Mouse (Mus musculus): ENCODE measurements around the gene Pitpnm3.

Gene Pitpnm3

DNA sequence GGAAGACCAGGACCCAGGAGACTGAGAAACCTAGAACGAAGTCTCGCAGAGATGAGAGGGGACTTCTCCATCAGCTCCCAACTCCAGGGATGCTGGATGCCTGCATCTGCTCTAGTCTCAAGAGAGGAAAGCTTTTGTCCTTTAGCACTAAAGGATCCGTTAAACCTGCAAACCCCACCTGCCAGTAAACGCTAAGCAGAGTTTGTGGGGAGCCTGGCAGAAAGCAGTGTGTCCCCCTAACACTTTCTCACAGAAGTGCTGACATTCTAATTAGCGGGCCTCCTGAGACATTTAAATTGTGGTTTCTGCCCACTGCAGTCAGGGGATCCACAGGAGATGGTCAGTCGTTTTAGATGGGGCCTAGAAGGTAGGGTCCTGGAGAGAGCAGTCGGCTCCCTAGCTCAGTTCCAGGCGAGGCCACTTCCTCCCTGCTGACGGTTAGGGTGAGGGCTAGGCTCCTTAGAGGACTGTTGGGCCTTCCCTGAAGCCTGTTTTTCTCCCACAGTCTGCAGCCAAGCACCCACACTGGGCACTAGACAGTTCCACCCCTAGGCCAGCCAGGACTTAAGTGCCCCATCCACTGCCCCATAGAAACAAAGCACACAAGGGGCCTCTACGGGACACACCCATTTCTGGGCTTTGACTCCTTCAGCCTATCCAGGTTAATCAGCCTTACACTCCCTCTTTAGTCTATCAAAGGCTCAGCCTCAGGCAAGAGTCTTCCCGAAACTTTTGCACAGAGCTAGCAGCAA lies 829 bp upstream of the Pitpnm3 start:
- DNase-seq (ENCODE audit: low spot score): no peak

GRCm38 (mm10) chr11:72134536-72135382 lies 819 bp downstream of the Pitpnm3 start:
- DNase-seq (ENCODE audit: low spot score): no peak

DNA sequence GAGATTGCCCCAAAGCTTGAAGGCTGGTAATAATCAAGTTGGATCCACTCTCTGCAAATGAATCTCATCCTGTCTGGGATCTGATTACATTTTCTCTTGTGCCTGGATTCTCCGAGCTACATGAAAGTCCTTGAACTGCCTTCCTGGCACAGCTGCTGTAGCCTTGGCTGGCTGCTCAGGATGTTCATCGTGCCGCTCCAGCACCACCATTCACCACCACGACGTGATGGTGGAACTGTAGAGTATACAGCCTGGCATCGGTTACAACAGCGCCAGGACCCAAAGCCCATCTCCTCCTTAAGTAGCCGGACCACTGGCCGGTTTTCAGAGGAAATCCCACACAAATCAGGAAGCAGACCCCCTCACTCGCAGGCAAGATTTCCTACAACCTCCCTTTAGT lies 2.5 kb downstream of the Pitpnm3 start:
- DNase-seq (ENCODE audit: low spot score): no peak

DNA sequence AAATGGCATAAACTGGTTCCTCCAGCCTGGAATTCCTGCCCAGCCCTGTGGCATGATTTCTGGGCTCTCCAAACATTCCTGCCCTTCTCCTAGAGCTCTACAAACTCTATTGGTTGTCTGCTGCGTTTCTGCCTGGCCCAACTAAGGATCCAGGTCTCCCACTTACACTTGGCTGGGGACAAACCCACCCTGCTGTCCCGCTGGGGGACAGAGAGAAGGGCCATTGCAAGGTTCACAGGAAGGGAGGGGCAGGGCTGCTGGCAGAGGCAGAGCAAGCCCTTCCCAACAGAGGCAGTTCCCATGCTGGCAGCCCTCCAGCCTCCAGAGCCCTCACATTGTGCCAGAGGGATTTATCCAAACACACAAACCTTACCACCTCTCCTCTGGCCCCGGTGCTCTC lies 3.3 kb downstream of the Pitpnm3 start:
- no peak for DNase-seq (ENCODE audit: low spot score)

GRCm38 (mm10) chr11:72131697-72132096 lies 3.9 kb downstream of the Pitpnm3 start:
- DNase-seq (ENCODE audit: low spot score): no peak

GRCm38 (mm10) chr11:72130905-72131304 lies 4.7 kb downstream of the Pitpnm3 start:
- no peak for DNase-seq (ENCODE audit: low spot score)

GRCm38 (mm10) chr11:72130472-72130871 lies 5.1 kb downstream of the Pitpnm3 start:
- DNase-seq (ENCODE audit: low spot score): no peak

- no peak for DNase-seq (ENCODE audit: low spot score)
Measured at GRCm38 (mm10) chr11:72130021-72130420, 5.6 kb downstream of the Pitpnm3 start.

GRCm38 (mm10) chr11:72129032-72129894 lies 6.3 kb downstream of the Pitpnm3 start:
- no peak for DNase-seq (ENCODE audit: low spot score)

DNA sequence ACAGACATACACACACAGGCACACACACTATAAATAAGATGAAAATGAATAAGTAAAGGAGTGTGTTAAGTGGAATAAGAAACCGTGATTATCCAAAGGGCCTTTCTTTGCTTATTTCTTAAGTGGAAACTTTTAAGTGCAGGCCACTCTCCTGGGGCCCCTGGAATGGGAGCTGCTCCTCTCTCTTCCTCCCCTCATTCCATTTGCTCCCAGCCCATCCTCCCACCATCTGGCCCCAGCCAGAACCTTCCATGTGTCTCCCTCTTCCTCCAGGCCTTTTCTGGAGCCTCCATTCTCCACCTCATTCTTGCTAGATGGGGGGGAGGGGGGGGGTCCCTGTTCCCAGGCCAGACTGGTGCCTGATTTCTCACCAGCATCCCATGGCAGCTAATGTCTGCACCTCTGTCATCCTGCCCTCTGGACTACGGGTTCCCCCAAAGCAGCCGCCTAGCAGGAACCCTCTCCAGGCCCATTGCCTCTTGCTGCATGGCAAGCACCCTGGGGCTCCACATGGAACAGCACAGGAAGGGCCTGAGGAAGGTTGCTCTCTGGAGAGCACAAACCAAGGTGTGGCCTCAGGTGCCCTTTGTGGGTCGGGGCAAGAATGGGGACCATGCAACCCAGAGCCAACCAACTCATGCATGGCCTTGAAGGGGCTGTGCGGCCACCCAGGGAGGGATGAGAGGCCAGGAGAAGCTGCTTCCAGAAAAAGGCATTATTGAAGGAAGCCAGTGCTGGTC lies 8.0 kb downstream of the Pitpnm3 start:
- DNase-seq (ENCODE audit: low spot score): no peak

- DNase-seq (ENCODE audit: low spot score): no peak
Measured at GRCm38 (mm10) chr11:72125781-72126180, 9.8 kb downstream of the Pitpnm3 start.

DNA sequence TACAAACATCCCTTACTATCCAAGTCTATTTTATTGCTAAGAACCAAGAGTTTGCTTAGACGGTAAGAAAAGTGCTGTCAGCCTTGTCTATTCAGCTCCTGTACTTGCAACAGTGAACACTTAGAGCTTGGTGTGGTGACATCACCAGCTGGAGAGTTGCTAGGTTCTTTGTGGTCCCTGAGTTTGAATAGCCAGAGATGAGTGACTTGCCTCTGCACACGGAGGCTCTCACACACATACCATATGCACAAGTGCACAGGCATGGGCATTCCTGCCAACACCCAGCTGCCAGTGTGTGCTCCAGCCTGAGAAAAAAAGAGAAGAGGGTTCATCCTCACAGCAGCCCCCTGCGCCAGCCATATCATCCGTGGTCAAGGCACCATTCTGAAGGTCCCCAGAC lies 12.0 kb downstream of the Pitpnm3 start:
- DNase-seq (ENCODE audit: low spot score): no peak

GRCm38 (mm10) chr11:72120354-72120753 lies 15.2 kb downstream of the Pitpnm3 start:
- no peak for DNase-seq (ENCODE audit: low spot score)

- no peak for DNase-seq (ENCODE audit: low spot score)
Measured at GRCm38 (mm10) chr11:72118630-72119029, 16.9 kb downstream of the Pitpnm3 start.

- DNase-seq (ENCODE audit: low spot score): no peak
Measured at GRCm38 (mm10) chr11:72113296-72113695, 22.3 kb downstream of the Pitpnm3 start.

DNA sequence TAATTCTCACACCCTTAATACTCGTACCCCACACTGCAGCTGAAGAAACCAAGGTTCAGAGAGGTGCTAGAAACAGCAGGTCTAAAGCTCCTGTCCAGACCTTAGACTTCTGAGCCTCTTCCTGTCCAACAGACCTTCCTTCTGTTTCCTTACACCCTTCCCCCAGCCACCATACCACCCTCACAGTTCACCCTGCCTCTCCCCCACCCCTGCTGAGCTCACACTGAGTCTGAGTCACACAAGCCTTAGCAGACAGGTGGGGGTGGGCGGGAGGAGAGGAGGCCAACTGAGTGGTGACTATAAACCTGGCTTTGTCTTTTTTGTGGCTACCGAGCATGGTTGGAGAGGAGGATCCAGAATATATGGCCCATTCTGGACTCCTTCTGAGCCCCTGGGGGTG lies 24.9 kb downstream of the Pitpnm3 start:
- no peak for DNase-seq (ENCODE audit: low spot score)

DNA sequence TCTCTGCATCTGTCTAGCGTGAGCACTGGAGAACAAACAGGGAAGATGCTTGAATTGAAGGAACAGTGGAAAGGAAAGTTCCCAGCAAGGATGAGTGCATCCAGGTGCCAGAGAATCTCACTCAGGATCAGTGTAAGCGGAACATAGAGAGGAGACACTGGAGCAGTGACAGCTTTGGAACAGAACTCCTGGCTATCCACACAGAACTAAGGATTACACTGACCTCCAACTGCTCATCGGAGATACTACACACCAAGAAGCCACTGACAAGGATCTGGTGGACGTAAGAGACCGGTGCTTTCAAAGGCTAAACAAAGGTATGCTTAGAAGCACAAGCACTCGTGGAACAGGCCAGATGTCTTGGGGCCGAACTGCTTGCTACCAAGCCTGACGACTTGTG lies 31.4 kb downstream of the Pitpnm3 start:
- DNase-seq (ENCODE audit: low spot score): no peak

DNA sequence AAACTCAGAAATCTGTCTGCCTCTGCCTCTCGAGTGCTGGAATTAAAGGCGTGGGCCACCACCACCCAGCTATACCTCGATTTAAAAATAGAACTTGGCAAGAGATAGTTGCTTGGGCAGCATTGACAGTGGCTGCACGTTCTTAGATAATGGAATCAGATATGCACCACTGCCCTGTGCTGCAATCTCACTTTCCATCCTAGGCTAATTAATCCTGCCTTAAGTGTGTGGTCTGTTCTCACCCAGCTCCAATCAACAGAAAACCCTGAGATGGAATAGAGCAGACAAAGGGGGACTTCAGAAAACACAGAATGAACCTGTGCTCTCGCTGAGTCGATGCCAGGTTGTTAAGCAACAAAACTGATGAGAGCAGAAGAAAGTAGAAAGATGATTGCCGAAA lies 32.0 kb downstream of the Pitpnm3 start:
- DNase-seq (ENCODE audit: low spot score): no peak

- DNase-seq (ENCODE audit: low spot score): no peak
Measured at GRCm38 (mm10) chr11:72100996-72101395, 34.6 kb downstream of the Pitpnm3 start.

GRCm38 (mm10) chr11:72099181-72099580 lies 36.4 kb downstream of the Pitpnm3 start:
- no peak for DNase-seq (ENCODE audit: low spot score)

DNA sequence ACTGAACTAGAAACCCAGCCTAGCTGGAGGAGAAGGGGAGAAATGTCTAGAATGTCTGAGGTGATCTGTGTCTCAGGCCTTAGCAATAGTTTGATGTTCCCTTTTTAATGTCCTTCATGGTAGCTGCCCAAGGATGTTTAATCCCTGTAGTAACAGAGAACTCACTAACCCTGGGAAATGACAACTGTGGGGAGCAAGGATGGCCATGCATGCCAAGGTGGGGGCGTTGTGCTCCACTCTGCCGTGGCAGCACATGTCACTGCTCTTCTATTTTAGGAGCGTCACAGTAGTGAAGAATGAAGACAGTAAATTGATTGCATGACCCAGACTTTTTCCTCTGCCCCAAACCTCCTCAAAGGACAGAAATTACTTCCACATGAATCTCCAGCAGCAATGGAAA lies 37.6 kb downstream of the Pitpnm3 start:
- DNase-seq (ENCODE audit: low spot score): no peak

- no peak for DNase-seq (ENCODE audit: low spot score)
Measured at GRCm38 (mm10) chr11:72095994-72096393, 39.6 kb downstream of the Pitpnm3 start.
